Mouse (Mus musculus) myocyte (in vitro differentiated cells): ENCODE results near the gene Zfp526. TPM values are rescaled to one million over a fixed set of nuclear protein-coding genes. Genes with fewer than 3 reads are reported as not detected.

Source experiments
- H3K27me3 ChIP-seq: one replicate; pipeline ENCODE4 v1.6.1; 2011; ENCODE audit not compliant: control insufficient read depth, insufficient read depth, insufficient read length
- H3K36me3 ChIP-seq: one replicate; pipeline ENCODE4 v1.6.1; 2011; ENCODE audit not compliant: control insufficient read depth, insufficient read depth
- H3K4me2 ChIP-seq: one replicate; pipeline ENCODE4 v1.6.1; 2011; ENCODE audit warnings: low read depth, control low read depth
- H3K4me3 ChIP-seq: one replicate; pipeline ENCODE4 v1.5.1; 2011; ENCODE audit warnings: mild to moderate bottlenecking, control low read depth, moderate library complexity
- H3K79me2 ChIP-seq: one replicate; pipeline ENCODE4 v1.6.1; 2011; ENCODE audit not compliant: control insufficient read depth, insufficient read depth
- H3ac ChIP-seq: one replicate; pipeline ENCODE4 v1.6.1; 2011; ENCODE audit not compliant: control insufficient read depth, insufficient read length
- CEBPB ChIP-seq: IDR thresholded peaks from 2 replicates; pipeline ENCODE4 v1.6.1; 2011; ENCODE audit warnings: mild to moderate bottlenecking, moderate library complexity; ENCODE audit not compliant: poor library complexity, insufficient read depth, severe bottlenecking
- E2F4 ChIP-seq: IDR thresholded peaks from one replicate; pipeline ENCODE4 v1.6.1; 2011; ENCODE audit warnings: mild to moderate bottlenecking, control low read depth, moderate library complexity; ENCODE audit not compliant: insufficient read depth
- MAX ChIP-seq: IDR thresholded peaks from one replicate; pipeline ENCODE4 v1.6.1; 2011; ENCODE audit warnings: low read depth, mild to moderate bottlenecking, control low read depth
- MYOD1 ChIP-seq, 3 experiments: IDR thresholded peaks; one replicate each; pipeline ENCODE4 v1.6.1; 2011; ENCODE audit warnings: control low read depth in 2 of 3, low read depth in 2 of 3, mild to moderate bottlenecking in 2 of 3, moderate library complexity in 1 of 3; ENCODE audit not compliant: insufficient read length in 2 of 3, control insufficient read depth in 1 of 3
- MYOG ChIP-seq, 3 experiments: IDR thresholded peaks; one replicate each; pipeline ENCODE4 v1.6.1; 2011; ENCODE audit warnings: control low read depth in 2 of 3, low read depth in 2 of 3, mild to moderate bottlenecking in 2 of 3; ENCODE audit not compliant: insufficient read length in 2 of 3, control insufficient read depth in 1 of 3, insufficient read depth in 1 of 3
- POLR2A ChIP-seq: IDR thresholded peaks from one replicate; pipeline ENCODE4 v1.6.1; 2011; ENCODE audit warnings: low read depth, mild to moderate bottlenecking, control low read depth, moderate library complexity; ENCODE audit not compliant: insufficient read length
- POLR2AphosphoS2 ChIP-seq: IDR thresholded peaks from one replicate; pipeline ENCODE4 v1.6.1; 2011; ENCODE audit warnings: low read depth, control low read depth; ENCODE audit not compliant: insufficient read length
- REST ChIP-seq: IDR thresholded peaks from one replicate; pipeline ENCODE4 v1.6.1; 2011; ENCODE audit warnings: mild to moderate bottlenecking, control low read depth, moderate library complexity; ENCODE audit not compliant: insufficient read depth, insufficient read length
- SRF ChIP-seq: IDR thresholded peaks from one replicate; pipeline ENCODE4 v1.6.1; 2011; ENCODE audit warnings: low read depth; ENCODE audit not compliant: control insufficient read depth, insufficient read length
- TCF12 ChIP-seq: IDR thresholded peaks from one replicate; pipeline ENCODE4 v1.6.1; 2011; ENCODE audit warnings: mild to moderate bottlenecking, control low read depth; ENCODE audit not compliant: poor library complexity, insufficient read depth, severe bottlenecking
- TCF3 ChIP-seq: IDR thresholded peaks from one replicate; pipeline ENCODE4 v1.6.1; 2011; ENCODE audit warnings: low read depth, control low read depth; ENCODE audit not compliant: insufficient read length
- USF1 ChIP-seq: IDR thresholded peaks from one replicate; pipeline ENCODE4 v1.6.1; 2011; ENCODE audit warnings: low read depth, mild to moderate bottlenecking, control low read depth, moderate library complexity
- polyA plus RNA-seq: library from polyadenylated mRNA; unstranded; fragments of >200 nt; fragmentation: generic; extraction: Trizol; gene quantifications from one replicate; pipeline ENCODE4 v1.2.1, GENCODE M21; 2012; ENCODE audit warnings: missing spikeins

Zfp526 gene
- polyA plus RNA-seq, 1 experiment = 5.6 TPM

- no peak overlapping the region for H3K4me3 ChIP-seq
- no peak overlapping the region for H3K4me2 ChIP-seq
- H3ac ChIP-seq = no peak overlapping the region
- H3K79me2 ChIP-seq = no peaks in the 10 kb centered on the region
- no peaks in the 10 kb centered on the region for H3K36me3 ChIP-seq
- H3K27me3 ChIP-seq = peaks cover 30% of the 10 kb centered on the region
- TF ChIP-seq CEBPB = no peak
- TF ChIP-seq POLR2AphosphoS2 = no peak
- TF ChIP-seq TCF3 = no peak
- TF ChIP-seq TCF12 = no peak
- TF ChIP-seq MAX = no peak
- TF ChIP-seq USF1 = no peak
- TF ChIP-seq E2F4 = no peak
Observed at GRCm38 (mm10) chr7:25184091-25184490, 37.1 kb upstream of the Zfp526 start.

GRCm38 (mm10) chr7:25187662-25188650, 33.3 kb upstream of the Zfp526 start:
- no peaks in the 10 kb centered on the region for H3K79me2 ChIP-seq
- no peak for TF ChIP-seq POLR2AphosphoS2
- TF ChIP-seq MYOG (IDR thresholded peaks at IDR 0.05; ENCODE audit: control insufficient read depth in 1 of 3, insufficient read depth in 1 of 3, insufficient read length in 2 of 3, low read depth in 2 of 3) = peak in 1 of 3 experiments; percentile 6
- H3K27me3 ChIP-seq = no peaks in the 10 kb centered on the region
- no peak overlapping the region for H3ac ChIP-seq
- H3K4me2 ChIP-seq = peak overlapping the region; percentile 34
- H3K4me3 ChIP-seq = no peak overlapping the region
- no peaks in the 10 kb centered on the region for H3K36me3 ChIP-seq

GRCm38 (mm10) chr7:25190806-25191205, 30.4 kb upstream of the Zfp526 start:
- H3K4me3 ChIP-seq = no peak overlapping the region
- H3K79me2 ChIP-seq = no peaks in the 10 kb centered on the region
- no peak overlapping the region for H3K4me2 ChIP-seq
- TF ChIP-seq CEBPB (no peak), USF1 (no peak), REST (no peak)
- H3K36me3 ChIP-seq = no peaks in the 10 kb centered on the region
- peaks cover 8% of the 10 kb centered on the region for H3K27me3 ChIP-seq
- no peak overlapping the region for H3ac ChIP-seq

- H3K27me3 ChIP-seq = peaks cover 8% of the 10 kb centered on the region
- H3ac ChIP-seq = no peak overlapping the region
- TF ChIP-seq E2F4 = no peak
- no peak for TF ChIP-seq CEBPB
- no peak for TF ChIP-seq MYOD1 (IDR thresholded peaks at IDR 0.05; ENCODE audit: control insufficient read depth in 1 of 3, insufficient read length in 2 of 3, low read depth in 2 of 3)
- TF ChIP-seq TCF12 = no peak
- TF ChIP-seq MAX = no peak
- no peak for TF ChIP-seq USF1
- TF ChIP-seq SRF = no peak
- no peak for TF ChIP-seq POLR2AphosphoS2
- no peak for TF ChIP-seq MYOG (IDR thresholded peaks at IDR 0.05; ENCODE audit: control insufficient read depth in 1 of 3, insufficient read depth in 1 of 3, insufficient read length in 2 of 3, low read depth in 2 of 3)
- TF ChIP-seq POLR2A = no peak
- TF ChIP-seq REST = no peak
- TF ChIP-seq TCF3 = no peak
- H3K4me3 ChIP-seq = no peak overlapping the region
- H3K79me2 ChIP-seq = no peaks in the 10 kb centered on the region
- no peak overlapping the region for H3K4me2 ChIP-seq
- H3K36me3 ChIP-seq = no peaks in the 10 kb centered on the region
Observed at GRCm38 (mm10) chr7:25192110-25192509, 29.1 kb upstream of the Zfp526 start.

- no peak overlapping the region for H3K4me2 ChIP-seq
- no peak overlapping the region for H3ac ChIP-seq
- H3K36me3 ChIP-seq = no peaks in the 10 kb centered on the region
- H3K79me2 ChIP-seq = no peaks in the 10 kb centered on the region
- TF ChIP-seq SRF (no peak), E2F4 (no peak), MYOG (IDR thresholded peaks at IDR 0.05; ENCODE audit: control insufficient read depth in 1 of 3, insufficient read depth in 1 of 3, insufficient read length in 2 of 3, low read depth in 2 of 3) (no peak), USF1 (no peak), TCF12 (no peak), REST (no peak), POLR2A (no peak), CEBPB (no peak), MYOD1 (IDR thresholded peaks at IDR 0.05; ENCODE audit: control insufficient read depth in 1 of 3, insufficient read length in 2 of 3, low read depth in 2 of 3) (no peak), POLR2AphosphoS2 (no peak), TCF3 (no peak), MAX (no peak)
- peaks cover 8% of the 10 kb centered on the region for H3K27me3 ChIP-seq
- no peak overlapping the region for H3K4me3 ChIP-seq
Observed at GRCm38 (mm10) chr7:25195148-25195547, 26.1 kb upstream of the Zfp526 start.
